Mouse (Mus musculus) T-helper 2 cell (primary cell): ENCODE results near the gene Pgghg.

Experiments
- in situ Hi-C: fragments of 300-600 bp; cut with MboI, MseI; formaldehyde crosslinking; loops from one replicate; pipeline ENCODE4 v1.15.1; 2025; ENCODE audit warnings: high pct_unique_total_duplicates

Gene Pgghg

GRCm38 (mm10) chr7:140922398-140923069 is 18.7 kb upstream of the Pgghg start:
- in situ Hi-C loops, result no loop called here

- in situ Hi-C loops, result no loop called here
These were observed 18.0 kb upstream of the Pgghg start for GRCm38 (mm10) chr7:140923070-140923775.

- in situ Hi-C loops, result no loop called here
These were observed 14.0 kb upstream of the Pgghg start for GRCm38 (mm10) chr7:140927181-140927580.

- in situ Hi-C loops, result no loop called here
These were observed 2.8 kb upstream of the Pgghg start for GRCm38 (mm10) chr7:140938436-140938835.

GRCm38 (mm10) chr7:140938896-140939295 is 2.3 kb upstream of the Pgghg start:
- in situ Hi-C loops, result no loop called here

GRCm38 (mm10) chr7:140939669-140940171 is 1.5 kb upstream of the Pgghg start:
- in situ Hi-C loops, result no loop called here

- in situ Hi-C loops, result no loop called here
These were observed 1.1 kb downstream of the Pgghg start for GRCm38 (mm10) chr7:140942341-140942740.

GRCm38 (mm10) chr7:140942811-140943210 is 1.6 kb downstream of the Pgghg start:
- in situ Hi-C loops, result no loop called here

GRCm38 (mm10) chr7:140943356-140943755 is 2.2 kb downstream of the Pgghg start:
- in situ Hi-C loops, result no loop called here

- in situ Hi-C loops, result no loop called here
These were observed 3.0 kb downstream of the Pgghg start for GRCm38 (mm10) chr7:140944236-140944635.

- in situ Hi-C loops, result loop anchor here (5.0 kb wide), 1 partner anchor 957 kb away; no protein-coding TSS in a partner anchor
These were observed 4.1 kb downstream of the Pgghg start for GRCm38 (mm10) chr7:140945247-140945646.

- in situ Hi-C loops, result loop anchor here (5.0 kb wide), 1 partner anchor 956 kb away; no protein-coding TSS in a partner anchor
These were observed 5.1 kb downstream of the Pgghg start for GRCm38 (mm10) chr7:140946311-140946710.

- in situ Hi-C loops, result loop anchor here (5.0 kb wide), 1 partner anchor 955 kb away; no protein-coding TSS in a partner anchor
These were observed 5.8 kb downstream of the Pgghg start for GRCm38 (mm10) chr7:140946980-140947379.

GRCm38 (mm10) chr7:140948161-140948560 is 7.0 kb downstream of the Pgghg start:
- in situ Hi-C loops, result loop anchor here (5.0 kb wide), 1 partner anchor 954 kb away; no protein-coding TSS in a partner anchor

GRCm38 (mm10) chr7:140949255-140949654 is 8.1 kb downstream of the Pgghg start:
- in situ Hi-C loops, result loop anchor here (5.0 kb wide), 1 partner anchor 953 kb away; no protein-coding TSS in a partner anchor

- in situ Hi-C loops, result loop anchor here (5.0 kb wide), 1 partner anchor 952 kb away; no protein-coding TSS in a partner anchor
These were observed 8.8 kb downstream of the Pgghg start, which contains the start of gene Ifitm5 for GRCm38 (mm10) chr7:140949824-140950530. Gene Ifitm5, minus strand, starts transcription at chr7:140950291.

- in situ Hi-C loops, result no loop called here
These were observed 9.9 kb downstream of the Pgghg start for GRCm38 (mm10) chr7:140951051-140951450.

GRCm38 (mm10) chr7:140951765-140952164 is 10.6 kb downstream of the Pgghg start:
- in situ Hi-C loops, result no loop called here

GRCm38 (mm10) chr7:140952441-140952840 is 11.2 kb downstream of the Pgghg start:
- in situ Hi-C loops, result no loop called here

GRCm38 (mm10) chr7:140953133-140953532 is 11.9 kb downstream of the Pgghg start:
- in situ Hi-C loops, result no loop called here

- in situ Hi-C loops, result no loop called here
These were observed 12.9 kb downstream of the Pgghg start for GRCm38 (mm10) chr7:140953800-140954732.
